Mouse (Mus musculus) testis, adult 2 months (tissue): Measurements from ENCODE around the gene Ppp1r10.

ENCODE experiments used
- CTCF ChIP-seq: fragments of 200-500 bp; IDR thresholded peaks from 2 replicates; pipeline ENCODE4 v1.5.1; 2012; ENCODE audit warnings: low read depth, mild to moderate bottlenecking, inconsistent platforms, low read length, moderate library complexity; ENCODE audit not compliant: control insufficient read depth, insufficient read depth, insufficient replicate concordance
- POLR2A ChIP-seq: fragments of 200-500 bp; IDR thresholded peaks from 2 replicates; pipeline ENCODE4 v1.6.1; 2012; ENCODE audit warnings: low read depth, mild to moderate bottlenecking, inconsistent platforms, low read length, moderate library complexity; ENCODE audit not compliant: control insufficient read depth

- TF ChIP-seq POLR2A (no peak), CTCF (no peak)
Measured at GRCm38 (mm10) chr17:35927471-35927870, 11.2 kb downstream of the Ppp1r10 start.
